Comparison of ENCODE assay signal across 32 mouse cellular contexts in the genomic region with DNA sequence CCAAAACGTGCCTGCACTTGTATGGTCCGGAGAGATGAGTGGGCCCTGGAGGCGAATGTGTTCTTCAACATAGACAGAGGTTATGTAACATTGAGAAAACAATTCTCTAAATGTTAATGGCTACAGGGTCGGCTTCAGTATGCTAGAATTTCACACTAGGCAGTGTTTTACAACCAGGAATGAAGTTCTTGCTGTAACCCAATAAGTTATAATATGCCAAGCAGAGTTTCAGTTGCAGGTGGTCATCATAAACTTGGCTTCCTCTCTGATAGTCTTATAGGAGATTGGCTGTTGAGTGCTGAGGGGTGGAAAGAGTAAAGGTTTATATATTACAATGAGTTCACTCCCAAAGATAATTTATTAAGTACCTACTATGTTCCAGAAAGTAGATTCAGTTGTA.
"Had no signal": no experiment of that assay in that cellular context is flagged by ENCODE, and none has a peak within 500 bp of the region (broad histone marks: within the 10 kb centered on the region; RNA-seq: fewer than 3 reads in every experiment).

No protein-coding gene starts in this region.

- DNase-seq: heart, adult 18-20 months; heart, adult 2 months; heart, postnatal 10 days; heart, postnatal 14 days; heart, postnatal 36 days; heart, postnatal 4 days; kidney, adult 11 months; kidney, adult 18-20 months; kidney, adult 2 months; kidney, adult 9 months; kidney, postnatal 14 days; kidney, postnatal 4 days; layer of hippocampus, adult 9-11 months; layer of hippocampus, postnatal 36 days had no signal

- H3K4me2 ChIP-seq: heart, embryonic 11.5 days; heart, embryonic 12.5 days; heart, embryonic 13.5 days; heart, embryonic 15.5 days; hindbrain, embryonic 12.5 days; hindbrain, embryonic 13.5 days; hindbrain, embryonic 14.5 days; hindbrain, embryonic 15.5 days; intestine, embryonic 15.5 days had no signal

- H3K9me3 ChIP-seq: heart, embryonic 10.5 days; heart, embryonic 12.5 days; heart, embryonic 13.5 days; heart, embryonic 15.5 days; hindbrain, embryonic 10.5 days; hindbrain, embryonic 12.5 days; hindbrain, embryonic 13.5 days; hindbrain, embryonic 15.5 days; intestine, embryonic 15.5 days had no signal

- H3K36me3 ChIP-seq: heart, embryonic 10.5 days; heart, embryonic 12.5 days; heart, embryonic 13.5 days; heart, embryonic 15.5 days; hindbrain, embryonic 10.5 days; hindbrain, embryonic 12.5 days; hindbrain, embryonic 13.5 days; hindbrain, embryonic 15.5 days; intestine, embryonic 15.5 days had no signal

- H3K9ac ChIP-seq: heart, embryonic 12.5 days; heart, embryonic 13.5 days; heart, embryonic 15.5 days; hindbrain, embryonic 12.5 days; hindbrain, embryonic 13.5 days; hindbrain, embryonic 14.5 days; hindbrain, embryonic 15.5 days; intestine, embryonic 15.5 days had no signal

- H3K4me3 ChIP-seq: heart, adult 2 months; heart, embryonic 10.5 days; heart, embryonic 12.5 days; heart, embryonic 13.5 days; heart, embryonic 15.5 days; hindbrain, embryonic 10.5 days; hindbrain, embryonic 12.5 days; hindbrain, embryonic 13.5 days; hindbrain, embryonic 15.5 days; intestine, embryonic 15.5 days; layer of hippocampus, adult 2 months; left cerebral cortex, adult 2 months had no signal

- H3K27me3 ChIP-seq: heart, embryonic 12.5 days; heart, embryonic 13.5 days; heart, embryonic 15.5 days; hindbrain, embryonic 12.5 days; hindbrain, embryonic 13.5 days; hindbrain, embryonic 15.5 days; intestine, embryonic 15.5 days had no signal

- H3K4me1 ChIP-seq: heart, embryonic 10.5 days; heart, embryonic 12.5 days; heart, embryonic 13.5 days; heart, embryonic 15.5 days; hindbrain, embryonic 10.5 days; hindbrain, embryonic 12.5 days; hindbrain, embryonic 13.5 days; hindbrain, embryonic 15.5 days; intestine, embryonic 15.5 days had no signal

- H3K27ac ChIP-seq: heart, adult 2 months; heart, embryonic 10.5 days; heart, embryonic 13.5 days; heart, embryonic 15.5 days; hindbrain, embryonic 10.5 days; hindbrain, embryonic 12.5 days; hindbrain, embryonic 13.5 days; hindbrain, embryonic 14.5 days; hindbrain, embryonic 15.5 days; hindbrain, postnatal 0 days; intestine, embryonic 15.5 days; layer of hippocampus, adult 2 months; left cerebral cortex, adult 2 months had no signal

- ATAC-seq: hindbrain, embryonic 16.5 days; hindbrain, postnatal 0 days; inflammation-experienced regulatory T-cells, adult 6 months; intestine, embryonic 15.5 days; intestine, embryonic 16.5 days; intestine, postnatal 0 days had no signal
